Mouse (Mus musculus) thymus, postnatal 4 days (tissue): Measurements from ENCODE around the gene Ddx55.
"Not testable (repeated sequence)": the region's sequence is repeated elsewhere in the genome, so short reads cannot be mapped to it uniquely, and the experiment has no call there.

Source experiments
- DNase-seq: peaks from one replicate; pipeline ENCODE4 v3.0.0; 2021

Ddx55 gene

GRCm38 (mm10) chr5:124539905-124540304 lies 12.8 kb upstream of the Ddx55 start:
- DNase-seq = no peak

DNA sequence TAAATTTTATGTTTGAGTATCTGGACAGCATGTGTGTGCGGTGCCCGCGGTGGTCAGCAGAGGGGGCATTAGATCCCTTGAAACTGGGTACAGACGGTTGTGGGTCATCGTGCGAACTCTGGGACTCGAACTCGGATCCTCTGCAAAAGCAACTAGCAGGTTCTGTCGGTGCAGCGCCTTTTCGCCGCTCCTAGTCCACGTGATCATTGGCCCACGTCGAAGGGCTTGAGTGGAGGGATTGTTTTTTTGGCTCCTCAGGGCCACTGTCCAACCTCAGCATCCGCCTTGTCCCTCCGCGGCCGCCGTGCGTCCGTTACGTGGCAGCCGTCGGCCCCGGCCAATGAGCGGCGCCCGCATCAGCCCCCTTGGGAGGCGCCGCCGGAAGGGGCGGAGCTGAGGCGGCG lies 12.3 kb upstream of the Ddx55 start, which contains the start of gene Tmed2:
TSS of gene Tmed2 (plus strand) at position 313 of the 404 bp plus-strand sequence.
- DNase-seq = peak; percentile 93

DNA sequence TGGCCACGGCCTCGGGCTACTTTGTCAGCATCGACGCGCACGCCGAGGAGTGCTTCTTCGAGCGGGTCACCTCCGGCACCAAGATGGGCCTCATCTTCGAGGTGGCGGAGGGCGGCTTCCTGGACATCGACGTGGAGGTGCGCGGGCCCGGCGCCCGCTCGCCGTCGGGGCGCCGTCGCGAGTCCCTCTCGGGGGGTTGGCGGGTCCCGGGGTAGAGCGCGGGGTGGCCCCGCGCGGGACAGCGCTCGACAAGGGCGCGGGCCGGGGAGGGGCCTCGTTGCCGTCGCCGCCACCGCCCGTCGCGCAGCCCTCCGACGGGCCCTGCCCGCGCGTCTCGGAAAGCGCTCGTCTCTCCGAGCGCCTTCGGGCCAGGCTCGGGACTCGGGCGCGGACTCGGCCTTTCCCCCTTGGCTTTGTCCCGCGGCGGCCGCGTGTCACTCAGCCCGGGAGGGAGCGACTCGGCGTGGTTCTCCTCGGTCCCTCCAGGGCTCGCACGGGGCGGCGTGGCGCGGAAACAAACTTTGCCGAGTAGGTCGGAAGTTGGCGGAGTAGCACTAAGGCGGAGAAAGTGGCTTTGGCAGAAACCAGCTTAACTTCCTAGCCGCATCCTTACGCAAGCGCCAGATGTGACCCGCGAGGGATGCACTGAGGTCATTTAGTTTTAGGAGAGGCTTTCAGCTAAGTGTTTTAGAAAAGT lies 11.6 kb upstream of the Ddx55 start:
- peak; percentile 78 for DNase-seq

DNA sequence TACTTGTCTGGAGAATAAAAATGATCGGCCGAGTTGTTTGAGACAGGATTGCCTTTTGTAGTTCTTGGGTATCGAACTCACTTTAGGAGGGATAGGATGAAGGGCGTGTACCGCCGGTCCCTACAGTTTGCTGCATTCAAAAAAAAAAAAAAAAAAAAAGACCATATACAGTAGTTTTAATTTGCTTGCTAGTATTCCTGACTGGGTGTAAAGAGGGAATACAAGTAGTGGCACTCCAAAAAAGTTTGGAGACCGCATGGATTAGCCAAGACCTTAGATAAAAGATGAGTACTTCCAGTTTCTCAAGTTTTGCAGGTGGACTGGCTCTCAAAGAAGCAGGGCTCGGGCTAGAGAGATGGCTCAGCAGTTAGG lies 11.1 kb upstream of the Ddx55 start:
- no peak for DNase-seq

- not testable (repeated sequence) for DNase-seq
Measured at GRCm38 (mm10) chr5:124550737-124551136, 1.9 kb upstream of the Ddx55 start.

DNA sequence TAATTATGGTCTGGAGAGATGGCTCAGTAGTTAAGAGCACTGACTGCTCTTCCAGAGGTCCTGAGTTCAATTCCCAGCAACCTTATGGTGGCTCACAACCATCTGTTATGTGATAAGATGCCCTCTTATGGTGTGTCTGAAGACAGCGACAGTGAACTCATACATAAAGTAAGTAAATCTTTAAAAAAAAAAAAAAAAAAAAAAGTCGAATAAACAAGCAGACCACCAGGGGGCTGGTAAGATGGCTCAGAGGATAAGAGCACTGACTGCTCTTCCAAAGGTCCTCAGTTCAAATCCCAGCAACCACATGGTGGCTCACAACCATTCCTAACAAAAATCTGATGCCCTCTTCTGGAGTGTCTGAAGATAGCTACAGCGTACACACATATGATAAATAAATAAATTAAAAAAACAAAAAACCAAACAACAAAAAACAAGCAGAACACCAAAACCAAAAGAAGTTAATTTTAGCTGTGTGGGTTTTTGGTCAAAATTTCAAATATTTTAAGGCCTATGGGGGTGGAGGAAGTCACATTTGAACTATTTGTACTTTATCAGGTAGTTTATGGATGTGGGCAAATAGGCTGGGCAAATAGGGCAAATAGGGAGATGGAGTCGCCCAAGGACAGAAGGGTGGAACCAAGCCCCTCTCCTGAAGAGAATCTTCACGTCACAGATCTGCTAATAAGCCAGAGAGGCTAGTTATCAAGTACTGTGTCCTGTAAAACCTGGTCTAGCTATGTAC lies 1.1 kb upstream of the Ddx55 start:
- DNase-seq = peak; percentile 41

DNA sequence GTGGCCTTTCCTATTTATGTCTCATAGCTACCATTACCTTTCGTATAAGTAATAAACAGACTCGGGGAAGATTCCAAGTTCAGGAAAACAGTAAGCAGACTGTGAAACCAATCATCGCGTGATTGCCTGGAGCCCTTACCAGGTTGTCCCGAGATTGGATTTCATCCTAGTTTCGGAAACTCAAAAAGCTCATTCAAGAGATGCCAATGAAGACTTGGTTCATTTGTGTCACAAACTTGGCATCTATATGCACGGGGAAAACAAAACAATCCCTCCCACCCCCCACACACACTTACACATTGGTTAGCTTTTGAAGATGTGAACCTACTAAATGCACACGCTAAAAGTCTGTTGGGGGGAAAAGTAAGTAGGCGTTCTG lies 581 bp upstream of the Ddx55 start:
- no peak for DNase-seq

DNA sequence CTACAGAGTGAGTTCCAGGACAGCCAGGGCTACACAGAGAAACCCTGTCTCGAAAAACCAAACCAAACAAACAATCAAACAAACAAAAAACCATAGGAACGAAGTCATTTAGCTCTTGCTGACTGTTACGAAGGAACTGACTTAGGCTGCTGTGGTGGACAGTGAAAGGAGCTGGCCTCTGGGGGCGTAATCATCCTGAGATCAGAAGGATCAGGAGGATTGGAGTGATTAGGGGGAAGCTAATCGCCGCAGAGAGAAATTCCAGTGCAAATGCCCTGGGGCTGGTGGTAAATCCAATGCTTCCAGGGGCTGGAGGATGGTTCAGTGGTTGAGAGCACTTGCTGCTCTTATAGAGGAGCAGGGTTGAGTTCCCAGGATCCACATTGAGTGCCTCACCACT lies 943 bp downstream of the Ddx55 start:
- no peak for DNase-seq

DNA sequence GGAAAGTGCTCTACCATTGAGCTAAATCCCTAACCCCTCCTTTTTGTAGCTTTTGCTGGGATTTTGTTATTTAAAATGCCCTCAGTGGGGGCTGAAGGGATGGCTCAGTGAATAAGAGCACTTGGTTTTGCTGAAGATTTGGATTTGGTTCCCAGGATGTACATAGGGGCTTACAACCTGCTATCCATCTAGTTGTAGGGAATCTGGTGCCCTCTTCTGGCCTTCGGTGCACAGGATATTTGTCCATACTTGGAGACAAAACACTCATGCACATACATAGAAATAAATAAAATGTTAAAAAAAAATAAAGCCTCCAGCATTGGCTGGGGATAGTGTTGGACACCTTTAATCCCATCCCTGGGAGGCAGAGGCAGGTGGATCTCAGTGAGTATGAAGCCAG lies 2.5 kb downstream of the Ddx55 start:
- peak; percentile 55 for DNase-seq

- DNase-seq = no peak
Measured at GRCm38 (mm10) chr5:124571068-124571467, 18.4 kb downstream of the Ddx55 start.

DNA sequence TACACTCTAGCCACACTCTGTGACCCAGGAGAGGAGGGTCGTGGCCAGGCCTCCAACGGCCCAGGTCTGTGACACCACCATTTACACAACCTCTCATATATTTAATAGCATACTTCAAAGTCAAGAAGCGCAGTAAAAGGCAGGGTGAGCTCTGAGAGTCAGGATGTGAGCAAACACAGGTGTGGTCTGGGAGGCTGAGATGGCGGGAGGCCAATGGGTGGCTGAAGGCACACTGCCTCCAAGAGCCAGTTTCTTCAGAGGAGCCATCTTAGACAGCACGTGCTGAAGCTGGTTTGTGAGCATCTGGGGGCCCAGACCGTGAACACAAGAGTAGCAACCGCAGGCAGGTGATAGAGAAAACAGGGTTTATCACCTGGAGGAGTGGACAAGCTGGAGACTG lies 22.8 kb downstream of the Ddx55 start:
- no peak for DNase-seq

GRCm38 (mm10) chr5:124578633-124579317 lies 26.1 kb downstream of the Ddx55 start, which contains the start of the genes Eif2b1 and Gtf2h3:
Gene Eif2b1 (minus strand): TSS chr5:124579131.
Gene Gtf2h3 (plus strand): TSS chr5:124579140.
- DNase-seq = peak; percentile 97

- DNase-seq = no peak
Measured at GRCm38 (mm10) chr5:124582515-124582914, 29.9 kb downstream of the Ddx55 start.

DNA sequence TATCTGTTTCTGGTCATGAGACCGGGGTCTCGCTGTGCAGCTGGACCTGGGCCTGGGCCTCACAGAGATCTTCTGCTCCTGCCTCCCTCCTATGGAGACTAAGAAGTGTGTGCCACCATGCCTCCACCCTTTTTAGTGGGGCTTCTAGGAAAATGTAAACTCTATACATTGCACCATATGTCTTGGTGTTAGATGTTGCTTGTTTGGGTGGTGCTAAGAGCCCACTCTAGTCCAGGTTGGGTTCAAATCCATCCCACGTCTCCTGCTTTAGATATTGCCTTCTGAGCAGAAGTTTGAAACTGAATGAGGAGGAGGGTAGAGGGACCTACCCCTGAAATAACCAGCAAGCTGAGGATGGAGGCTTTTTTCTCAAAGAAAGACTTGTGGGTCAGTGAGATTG lies 40.1 kb downstream of the Ddx55 start:
- DNase-seq = no peak

- peak; percentile 65 for DNase-seq
Measured at GRCm38 (mm10) chr5:124598224-124599174, 45.8 kb downstream of the Ddx55 start.

- not testable (repeated sequence) for DNase-seq
Measured at GRCm38 (mm10) chr5:124599726-124600125, 47.1 kb downstream of the Ddx55 start.

- peak; percentile 83 for DNase-seq
Measured at GRCm38 (mm10) chr5:124602349-124602748, 49.7 kb downstream of the Ddx55 start.

- no peak for DNase-seq
Measured at GRCm38 (mm10) chr5:124604296-124604695, 51.6 kb downstream of the Ddx55 start.

DNA sequence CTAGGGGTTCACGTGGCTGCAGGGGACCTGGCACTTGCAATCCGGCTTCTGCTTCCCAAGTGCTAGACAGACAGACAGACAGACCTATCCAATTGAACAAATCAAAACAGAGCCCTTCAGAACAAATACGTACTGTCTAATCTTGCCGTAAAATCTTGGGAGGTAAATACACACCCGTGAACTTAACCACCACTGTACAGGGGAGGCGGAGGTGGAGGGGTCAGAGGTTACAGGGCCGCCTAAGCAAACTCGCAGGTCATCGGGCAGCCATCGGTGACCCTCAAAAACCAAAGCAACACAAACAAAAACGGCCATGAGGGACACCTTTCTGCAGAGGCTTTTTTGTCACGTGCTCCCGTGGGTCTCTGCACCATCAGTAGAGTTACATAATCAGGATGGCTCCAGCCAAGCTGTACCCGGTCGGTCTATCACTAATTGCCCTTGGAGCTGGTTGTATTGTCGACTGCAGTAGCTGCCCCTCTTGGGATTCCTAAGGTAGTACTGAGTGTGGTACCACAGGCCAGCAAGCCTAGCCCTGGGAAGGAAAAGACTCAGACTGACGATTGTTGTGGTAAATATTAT lies 52.5 kb downstream of the Ddx55 start:
- DNase-seq = no peak

DNA sequence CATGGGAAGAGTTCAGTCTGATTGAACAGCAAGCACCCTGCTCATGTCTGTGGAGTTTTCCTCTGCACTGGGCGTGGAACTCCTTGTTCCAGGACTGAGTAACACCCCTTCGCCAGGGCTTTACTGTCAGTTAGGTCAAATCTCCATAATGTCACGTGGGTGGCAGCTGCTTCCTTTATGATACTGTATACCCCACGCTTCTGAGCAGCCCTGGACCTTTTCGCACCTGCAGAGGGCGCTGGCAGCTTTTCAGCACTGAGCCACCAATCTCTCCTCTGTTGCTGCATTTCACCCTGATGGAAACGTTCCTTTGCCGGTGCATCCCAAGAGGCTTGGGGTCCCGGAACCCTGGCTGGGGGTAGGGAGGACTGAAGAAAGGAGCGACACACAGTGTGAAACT lies 58.3 kb downstream of the Ddx55 start:
- DNase-seq = peak; percentile 76

DNA sequence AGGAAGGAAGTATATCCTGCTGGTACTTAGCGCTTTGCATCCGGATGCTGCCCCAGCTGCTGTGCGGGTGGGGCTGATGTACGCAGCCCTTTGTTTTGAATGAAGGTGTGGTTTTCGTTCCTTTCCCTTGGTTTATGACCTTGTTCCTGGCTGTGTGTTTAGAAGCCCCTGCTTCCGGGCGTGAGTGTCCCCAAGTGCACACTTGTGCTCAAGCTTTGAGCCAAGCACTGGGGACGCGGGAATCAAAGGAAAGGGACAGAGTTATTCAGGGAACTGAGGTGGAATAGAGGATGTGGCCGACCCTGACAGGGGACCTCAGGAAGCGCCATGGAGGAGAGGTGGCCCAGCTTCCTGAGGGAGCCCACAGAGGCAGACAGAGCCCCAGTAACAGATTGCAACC lies 62.0 kb downstream of the Ddx55 start:
- DNase-seq = peak; percentile 60

- DNase-seq = no peak
Measured at GRCm38 (mm10) chr5:124618711-124619110, 66.0 kb downstream of the Ddx55 start.
